Mouse (Mus musculus): ENCODE measurements around the gene Tnnt3. TPM values are rescaled to one million over a fixed set of nuclear protein-coding genes. Genes with fewer than 3 reads are reported as not detected.

Gene Tnnt3
- polyA plus RNA-seq, 1 experiment from 2014 or later, result 4.8 TPM

DNA sequence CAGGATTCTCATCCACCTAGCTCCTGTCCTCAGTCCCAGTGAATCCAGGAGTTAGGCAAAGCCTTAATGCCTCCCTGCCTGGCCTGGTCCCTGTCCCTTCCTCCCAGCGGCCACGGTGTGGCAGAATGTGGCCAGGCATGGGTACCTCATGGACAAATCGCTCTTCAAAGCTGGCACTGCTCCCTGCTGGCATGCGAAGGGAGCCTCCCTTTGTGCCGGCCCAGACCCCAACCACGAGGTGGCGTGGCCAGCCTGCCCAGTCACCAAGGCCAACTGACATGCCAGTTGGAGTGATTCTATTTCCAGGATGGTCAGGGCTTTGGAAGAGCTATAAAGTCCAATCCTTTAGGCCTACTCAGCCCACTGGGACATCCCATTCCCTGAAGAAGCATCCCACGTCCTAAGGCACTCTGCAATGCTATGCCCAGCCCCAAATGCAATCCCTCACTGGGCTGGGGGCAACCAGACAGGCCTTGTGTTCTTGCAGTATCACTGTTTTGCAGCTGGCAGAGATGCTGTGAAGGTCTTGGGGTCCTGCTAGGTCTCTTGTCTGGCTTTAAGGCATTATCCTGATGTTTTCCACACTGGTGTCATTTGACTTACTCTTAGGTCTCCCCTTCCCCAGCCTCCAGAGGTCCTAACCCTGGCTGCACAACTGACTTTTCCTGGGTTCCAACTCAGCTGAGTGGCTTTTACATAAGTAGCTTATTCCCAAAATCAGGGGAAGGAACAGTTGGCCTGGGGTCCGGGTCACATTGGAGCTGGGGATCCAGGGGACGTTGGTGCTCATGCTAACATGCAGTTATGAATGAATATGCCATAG, 51.5 kb downstream of the Tnnt3 start:
- H3K9ac ChIP-seq (replicated peaks; ENCODE audit: low read depth, low read length), result no peak overlapping the region
- no peak for ATAC-seq (ENCODE audit: low read depth)
- no peaks in the 10 kb centered on the region for H3K27me3 ChIP-seq (ENCODE audit: control insufficient read depth, insufficient read depth, low read length)
- 82% methylated on average over 10 of the region's 10 CpGs for WGBS
- H3K4me1 ChIP-seq (ENCODE audit: control insufficient read depth, insufficient read depth, low read length), result no peaks in the 10 kb centered on the region
- no peaks in the 10 kb centered on the region for H3K9me3 ChIP-seq (ENCODE audit: control insufficient read depth, low read length)
- H3K4me2 ChIP-seq (ENCODE audit: low read depth, low read length), result no peak overlapping the region
- H3K27ac ChIP-seq (ENCODE audit: low read depth, low read length), result no peak overlapping the region
- no peak overlapping the region for H3K4me3 ChIP-seq (ENCODE audit: low read depth, low read length)
- H3K36me3 ChIP-seq (ENCODE audit: control insufficient read depth, insufficient read depth, low read length), result no peaks in the 10 kb centered on the region

- Histone ChIP-seq H3K4me2 (ENCODE audit: low read depth, low read length) (no peak overlapping the region), H3K27me3 (ENCODE audit: control insufficient read depth, insufficient read depth, low read length) (no peaks in the 10 kb centered on the region), H3K4me1 (ENCODE audit: control insufficient read depth, insufficient read depth, low read length) (no peaks in the 10 kb centered on the region), H3K9ac (replicated peaks; ENCODE audit: low read depth, low read length) (no peak overlapping the region), H3K27ac (ENCODE audit: low read depth, low read length) (no peak overlapping the region), H3K36me3 (ENCODE audit: control insufficient read depth, insufficient read depth, low read length) (no peaks in the 10 kb centered on the region), H3K4me3 (ENCODE audit: low read depth, low read length) (no peak overlapping the region), H3K9me3 (ENCODE audit: control insufficient read depth, low read length) (no peaks in the 10 kb centered on the region)
- WGBS, result 86% methylated on average over 14 of the region's 14 CpGs
- ATAC-seq (ENCODE audit: low read depth), result no peak
Measured at GRCm38 (mm10) chr7:142550935-142551373, 52.3 kb downstream of the Tnnt3 start.

GRCm38 (mm10) chr7:142551691-142552090, 53.1 kb downstream of the Tnnt3 start:
- 94% methylated on average over 5 of the region's 5 CpGs for WGBS
- Histone ChIP-seq H3K9ac (replicated peaks; ENCODE audit: low read depth, low read length) (no peak overlapping the region), H3K4me3 (ENCODE audit: low read depth, low read length) (no peak overlapping the region), H3K4me1 (ENCODE audit: control insufficient read depth, insufficient read depth, low read length) (no peaks in the 10 kb centered on the region), H3K9me3 (ENCODE audit: control insufficient read depth, low read length) (no peaks in the 10 kb centered on the region), H3K27me3 (ENCODE audit: control insufficient read depth, insufficient read depth, low read length) (no peaks in the 10 kb centered on the region), H3K36me3 (ENCODE audit: control insufficient read depth, insufficient read depth, low read length) (no peaks in the 10 kb centered on the region), H3K27ac (ENCODE audit: low read depth, low read length) (no peak overlapping the region), H3K4me2 (ENCODE audit: low read depth, low read length) (no peak overlapping the region)
- ATAC-seq (ENCODE audit: low read depth), result no peak

DNA sequence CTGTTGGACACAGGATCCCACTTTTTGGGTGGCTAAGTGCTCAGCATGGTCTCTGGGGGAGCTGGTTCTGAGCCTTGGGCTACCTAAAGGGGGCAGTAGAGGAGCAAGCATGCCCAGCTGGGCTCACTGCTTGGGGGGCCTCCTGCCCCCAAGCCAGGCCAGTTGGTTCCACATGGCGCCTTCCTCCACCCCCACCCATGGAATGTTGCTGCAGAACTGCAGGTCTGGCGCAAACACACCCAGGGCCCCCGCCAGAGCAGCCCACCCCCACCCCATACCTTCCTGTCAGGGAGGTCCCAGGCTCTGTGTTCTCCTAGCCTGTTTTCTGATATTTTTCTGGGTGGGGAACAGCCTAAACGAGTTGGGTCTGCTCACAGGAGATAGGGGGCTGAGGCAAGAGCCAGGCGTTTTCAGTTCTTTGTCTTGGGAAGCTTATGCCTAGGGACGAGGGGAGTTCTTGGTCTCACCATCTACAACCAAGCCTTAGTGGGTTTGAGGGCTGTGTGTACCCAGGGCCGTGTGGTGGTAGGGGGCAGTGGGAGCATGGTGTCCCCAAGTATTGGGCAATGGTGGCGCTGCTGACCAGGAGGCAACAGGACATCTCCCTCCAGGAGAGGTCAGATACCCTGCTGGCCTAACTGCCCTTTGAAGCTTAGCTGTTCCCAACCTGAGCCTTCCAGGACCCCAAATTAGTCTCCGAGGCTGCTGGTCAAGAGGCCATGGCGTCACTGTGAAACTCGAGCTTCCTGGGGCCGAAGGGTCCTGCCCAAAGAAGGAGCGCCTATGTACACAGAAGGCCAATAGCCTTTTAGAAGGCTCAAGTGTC, 54.2 kb downstream of the Tnnt3 start:
- H3K4me3 ChIP-seq (ENCODE audit: low read depth, low read length), result no peak overlapping the region
- H3K27me3 ChIP-seq (ENCODE audit: control insufficient read depth, insufficient read depth, low read length), result no peaks in the 10 kb centered on the region
- H3K9ac ChIP-seq (replicated peaks; ENCODE audit: low read depth, low read length), result no peak overlapping the region
- H3K4me1 ChIP-seq (ENCODE audit: control insufficient read depth, insufficient read depth, low read length), result no peaks in the 10 kb centered on the region
- no peak overlapping the region for H3K27ac ChIP-seq (ENCODE audit: low read depth, low read length)
- H3K9me3 ChIP-seq (ENCODE audit: control insufficient read depth, low read length), result no peaks in the 10 kb centered on the region
- 62% methylated on average over 13 of the region's 13 CpGs for WGBS
- no peak overlapping the region for H3K4me2 ChIP-seq (ENCODE audit: low read depth, low read length)
- no peaks in the 10 kb centered on the region for H3K36me3 ChIP-seq (ENCODE audit: control insufficient read depth, insufficient read depth, low read length)
- no peak for ATAC-seq (ENCODE audit: low read depth)

GRCm38 (mm10) chr7:142553417-142554335, 55.0 kb downstream of the Tnnt3 start:
- no peaks in the 10 kb centered on the region for H3K36me3 ChIP-seq (ENCODE audit: control insufficient read depth, insufficient read depth, low read length)
- no peaks in the 10 kb centered on the region for H3K4me1 ChIP-seq (ENCODE audit: control insufficient read depth, insufficient read depth, low read length)
- no peak overlapping the region for H3K27ac ChIP-seq (ENCODE audit: low read depth, low read length)
- no peak for ATAC-seq (ENCODE audit: low read depth)
- H3K9ac ChIP-seq (replicated peaks; ENCODE audit: low read depth, low read length), result no peak overlapping the region
- H3K9me3 ChIP-seq (ENCODE audit: control insufficient read depth, low read length), result no peaks in the 10 kb centered on the region
- H3K4me2 ChIP-seq (ENCODE audit: low read depth, low read length), result no peak overlapping the region
- 40% methylated on average over 11 of the region's 11 CpGs for WGBS
- H3K27me3 ChIP-seq (ENCODE audit: control insufficient read depth, insufficient read depth, low read length), result no peaks in the 10 kb centered on the region
- H3K4me3 ChIP-seq (ENCODE audit: low read depth, low read length), result no peak overlapping the region

GRCm38 (mm10) chr7:142554625-142555024, 56.0 kb downstream of the Tnnt3 start:
- no peaks in the 10 kb centered on the region for H3K36me3 ChIP-seq (ENCODE audit: control insufficient read depth, insufficient read depth, low read length)
- no peak overlapping the region for H3K9ac ChIP-seq (replicated peaks; ENCODE audit: low read depth, low read length)
- no peak overlapping the region for H3K27ac ChIP-seq (ENCODE audit: low read depth, low read length)
- ATAC-seq (ENCODE audit: low read depth), result no peak
- no peak overlapping the region for H3K4me2 ChIP-seq (ENCODE audit: low read depth, low read length)
- H3K27me3 ChIP-seq (ENCODE audit: control insufficient read depth, insufficient read depth, low read length), result no peaks in the 10 kb centered on the region
- 25% methylated on average over 1 of the region's 1 CpGs for WGBS
- H3K4me1 ChIP-seq (ENCODE audit: control insufficient read depth, insufficient read depth, low read length), result no peaks in the 10 kb centered on the region
- no peaks in the 10 kb centered on the region for H3K9me3 ChIP-seq (ENCODE audit: control insufficient read depth, low read length)
- no peak overlapping the region for H3K4me3 ChIP-seq (ENCODE audit: low read depth, low read length)

DNA sequence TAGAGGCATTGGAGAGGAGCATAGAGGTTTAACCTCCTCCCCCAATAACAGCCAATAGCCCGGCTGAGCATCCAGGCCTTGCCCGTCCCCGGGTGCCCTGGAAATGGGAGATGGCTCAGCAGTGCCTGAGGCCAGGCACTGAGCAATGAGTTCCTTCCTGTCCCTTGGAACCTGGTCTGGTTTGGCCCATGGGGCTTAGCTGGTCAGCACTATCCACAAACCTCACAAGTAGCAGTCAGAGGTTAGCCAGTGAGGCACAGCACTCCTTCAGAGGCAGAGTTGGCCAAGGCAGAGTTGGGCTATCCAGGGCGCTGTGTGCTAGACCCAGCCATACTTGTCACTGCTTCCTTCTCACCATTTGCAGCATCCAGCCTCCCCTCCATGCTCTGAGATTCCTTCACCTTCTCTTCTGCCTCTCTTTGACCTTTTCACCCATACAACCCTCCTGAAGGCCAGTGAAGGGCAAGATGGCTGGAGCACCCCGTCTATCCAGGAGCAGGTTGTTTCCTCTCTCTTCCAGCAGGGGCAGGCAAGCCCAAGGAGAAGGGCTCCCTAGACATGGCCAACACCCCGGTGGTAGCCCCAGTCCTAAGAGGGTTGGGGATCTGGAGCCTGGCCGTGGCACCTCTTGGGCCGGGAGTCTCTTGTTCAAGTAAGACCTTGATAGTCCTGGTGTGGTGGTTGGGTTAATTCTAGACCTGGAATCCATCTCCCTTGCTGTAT, 56.9 kb downstream of the Tnnt3 start:
- no peak overlapping the region for H3K27ac ChIP-seq (ENCODE audit: low read depth, low read length)
- WGBS, result 88% methylated on average over 8 of the region's 8 CpGs
- H3K36me3 ChIP-seq (ENCODE audit: control insufficient read depth, insufficient read depth, low read length), result no peaks in the 10 kb centered on the region
- no peak for ATAC-seq (ENCODE audit: low read depth)
- H3K27me3 ChIP-seq (ENCODE audit: control insufficient read depth, insufficient read depth, low read length), result no peaks in the 10 kb centered on the region
- H3K4me2 ChIP-seq (ENCODE audit: low read depth, low read length), result no peak overlapping the region
- no peak overlapping the region for H3K9ac ChIP-seq (replicated peaks; ENCODE audit: low read depth, low read length)
- no peak overlapping the region for H3K4me3 ChIP-seq (ENCODE audit: low read depth, low read length)
- H3K9me3 ChIP-seq (ENCODE audit: control insufficient read depth, low read length), result no peaks in the 10 kb centered on the region
- H3K4me1 ChIP-seq (ENCODE audit: control insufficient read depth, insufficient read depth, low read length), result no peaks in the 10 kb centered on the region

GRCm38 (mm10) chr7:142556089-142556476, 57.4 kb downstream of the Tnnt3 start:
- no peak for ATAC-seq (ENCODE audit: low read depth)
- WGBS, result 86% methylated on average over 2 of the region's 2 CpGs
- Histone ChIP-seq H3K4me2 (ENCODE audit: low read depth, low read length) (no peak overlapping the region), H3K9ac (replicated peaks; ENCODE audit: low read depth, low read length) (no peak overlapping the region), H3K27me3 (ENCODE audit: control insufficient read depth, insufficient read depth, low read length) (no peaks in the 10 kb centered on the region), H3K9me3 (ENCODE audit: control insufficient read depth, low read length) (no peaks in the 10 kb centered on the region), H3K36me3 (ENCODE audit: control insufficient read depth, insufficient read depth, low read length) (no peaks in the 10 kb centered on the region), H3K27ac (ENCODE audit: low read depth, low read length) (no peak overlapping the region), H3K4me1 (ENCODE audit: control insufficient read depth, insufficient read depth, low read length) (no peaks in the 10 kb centered on the region), H3K4me3 (ENCODE audit: low read depth, low read length) (no peak overlapping the region)
